Mouse (Mus musculus): ENCODE measurements at regions not wholly inside any gene's neighbourhood (a gene's known extent, or its start where the extent isn't known, plus 50 kb on each side); places are given as distances from the start of the nearest gene placed in this dataset.

DNA sequence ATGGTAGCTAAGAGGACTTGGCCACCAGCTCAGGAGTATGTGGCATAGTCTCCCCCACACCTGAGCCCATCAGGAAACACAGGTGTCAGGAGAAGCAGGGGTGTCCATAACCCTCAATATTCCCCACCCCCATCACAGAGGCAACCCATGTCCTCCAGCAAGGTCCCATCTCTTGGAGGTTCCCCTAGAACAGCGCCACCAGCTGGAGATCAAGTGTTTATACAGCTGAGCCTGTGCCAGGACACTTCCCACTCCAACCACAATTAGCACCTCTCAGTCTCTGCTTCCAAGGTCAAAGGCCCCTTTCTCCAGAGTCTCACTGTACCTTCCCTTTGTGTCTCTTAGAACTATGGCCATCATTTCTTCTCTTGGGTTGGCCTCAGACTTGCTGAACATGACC lies 276.5 kb downstream of the Med13l start:
- TF ChIP-seq POLR2A (IDR thresholded peaks at IDR 0.05; ENCODE audit: extremely low read depth, insufficient read depth, low read length) (no peak), CTCF (IDR thresholded peaks at IDR 0.05; ENCODE audit: extremely low read depth, insufficient read depth, low read length) (no peak)
